Mouse (Mus musculus) forebrain, embryonic 11.5 days (tissue): ENCODE measurements around the gene Fam216a. TPM values are rescaled to one million over a fixed set of nuclear protein-coding genes. Genes with fewer than 3 reads are reported as not detected.

ENCODE experiments used
- ATAC-seq: fragments of 200-750 bp; cut with Nextera tagmentation; replicated peaks from 2 replicates; pipeline ENCODE4 v1.8.0; 2017; ENCODE audit warnings: moderate TSS enrichment; ENCODE audit not compliant: low FRiP score
- DNase-seq: peaks from one replicate; pipeline ENCODE4 v3.0.0-alpha.2; 2017; ENCODE audit warnings: low spot score
- H3K27ac ChIP-seq: fragments of 300-500 bp; sonication (generic); 2 replicates; pipeline ENCODE4 v1.5.1; 2014; ENCODE audit warnings: low read depth, low read length
- H3K27me3 ChIP-seq: fragments of 300-500 bp; sonication (generic); 2 replicates; pipeline ENCODE4 v1.6.1; 2014; ENCODE audit warnings: mild to moderate bottlenecking, low read length, mixed read lengths; ENCODE audit not compliant: control insufficient read depth, insufficient read depth
- H3K36me3 ChIP-seq: fragments of 300-500 bp; sonication (generic); 2 replicates; pipeline ENCODE4 v1.6.1; 2014; ENCODE audit warnings: mild to moderate bottlenecking, low read length, moderate library complexity, mixed read lengths; ENCODE audit not compliant: control insufficient read depth, insufficient read depth
- H3K4me1 ChIP-seq: fragments of 300-500 bp; sonication (generic); replicated peaks from 2 replicates; pipeline ENCODE4 v1.6.1; 2014; ENCODE audit warnings: low read length, mixed read lengths; ENCODE audit not compliant: control insufficient read depth, insufficient read depth
- H3K4me2 ChIP-seq: fragments of 300-500 bp; sonication (generic); 2 replicates; pipeline ENCODE4 v1.6.1; 2014; ENCODE audit warnings: low read depth, mild to moderate bottlenecking, low read length, moderate library complexity, mixed read lengths; ENCODE audit not compliant: severe bottlenecking
- H3K4me3 ChIP-seq: fragments of 300-500 bp; sonication (generic); 2 replicates; pipeline ENCODE4 v1.5.1; 2014; ENCODE audit warnings: low read depth, low read length
- H3K9ac ChIP-seq: fragments of 300-500 bp; sonication (generic); 2 replicates; pipeline ENCODE4 v1.6.1; 2014; ENCODE audit warnings: low read length
- H3K9me3 ChIP-seq: fragments of 300-500 bp; sonication (generic); 2 replicates; pipeline ENCODE4 v1.6.1; 2016; ENCODE audit warnings: low read length, mixed read lengths; ENCODE audit not compliant: control insufficient read depth
- WGBS: fragments of 180-500 bp; shearing (Covaris S2); extraction: QIAGEN DNeasy Blood & Tissue Kit; methylation state at CpG from one replicate; pipeline ENCODE4 v1.1.7; 2014; 5-methylcytosine and 5-hydroxymethylcytosine counted together
- polyA plus RNA-seq: library from polyadenylated mRNA; unstranded; fragments of >200 nt; fragmentation: Nextera tagmentation; extraction: Ambion mirVana; gene quantifications from 2 replicates; pipeline ENCODE4 v1.2.1, GENCODE M21; 2014

Fam216a gene
- polyA plus RNA-seq, 1 experiment from 2014 or later = 110 TPM

GRCm38 (mm10) chr5:122377101-122377833 lies 5.1 kb upstream of the Fam216a start:
- Histone ChIP-seq H3K27ac (no peak overlapping the region), H3K4me1 (no peaks in the 10 kb centered on the region; the same call in 1 of the 2 replicates), H3K9ac (no peak overlapping the region), H3K4me3 (no peak overlapping the region), H3K36me3 (peaks cover 3% of the 10 kb centered on the region; the same call in 1 of the 2 replicates), H3K9me3 (no peaks in the 10 kb centered on the region), H3K4me2 (no peak overlapping the region), H3K27me3 (no peaks in the 10 kb centered on the region)
- DNase-seq (no peak), ATAC-seq (no peak)
- WGBS = 92% methylated on average over 4 of the region's 4 CpGs

- Histone ChIP-seq H3K27me3 (no peaks in the 10 kb centered on the region), H3K4me3 (peak overlapping the region; percentile 74), H3K4me1 (no peaks in the 10 kb centered on the region; the same call in 1 of the 2 replicates), H3K36me3 (peaks cover 4% of the 10 kb centered on the region), H3K9me3 (no peaks in the 10 kb centered on the region), H3K4me2 (peak overlapping the region; percentile 62), H3K27ac (peak overlapping the region; percentile 73), H3K9ac (peak overlapping the region; percentile 76)
- 7% methylated on average over 5 of the region's 5 CpGs for WGBS
- ATAC-seq (no peak; the same call in 1 of the 2 replicates), DNase-seq (no peak)
Observed at GRCm38 (mm10) chr5:122372878-122373277, 714 bp upstream of the Fam216a start.

- peak; percentile 91 for DNase-seq
- peak within 1 kb of the TSS; percentile 74 for H3K4me3 ChIP-seq
- H3K9ac ChIP-seq = peak within 1 kb of the TSS; percentile 81
- no peaks in the 10 kb centered on the region for H3K9me3 ChIP-seq
- peak; percentile 80 for ATAC-seq
- no peaks in the 10 kb centered on the region; the same call in 1 of the 2 replicates for H3K4me1 ChIP-seq
- peak within 1 kb of the TSS; percentile 96 for H3K27ac ChIP-seq
- peaks cover 4% of the 10 kb centered on the region for H3K36me3 ChIP-seq
- H3K4me2 ChIP-seq = peak within 1 kb of the TSS; percentile 71
- no peaks in the 10 kb centered on the region for H3K27me3 ChIP-seq
- WGBS = under 1% methylated on average over 29 of the region's 46 CpGs
Observed at GRCm38 (mm10) chr5:122371591-122372191, 473 bp downstream of the Fam216a start, which contains the start of gene Gpn3. TSS of gene Gpn3 (plus strand) at chr5:122371876.

GRCm38 (mm10) chr5:122354492-122355067 lies 17.6 kb downstream of the Fam216a start:
- Histone ChIP-seq H3K4me3 (peak overlapping the region; percentile 98), H3K27ac (0 out of 2 replicates have a peak overlapping the region, but pooled peaks have one; percentile 25), H3K9ac (peak overlapping the region; percentile 83), H3K36me3 (no peaks in the 10 kb centered on the region), H3K4me1 (no peaks in the 10 kb centered on the region), H3K27me3 (no peaks in the 10 kb centered on the region), H3K4me2 (peak overlapping the region; percentile 80), H3K9me3 (no peaks in the 10 kb centered on the region)
- under 1% methylated on average over 51 of the region's 57 CpGs for WGBS
- DNase-seq (no peak), ATAC-seq (peak; percentile 71)

- Histone ChIP-seq H3K27me3 (no peaks in the 10 kb centered on the region), H3K9ac (peak within 1 kb of the TSS; percentile 83), H3K4me3 (peak within 1 kb of the TSS; percentile 98), H3K9me3 (no peaks in the 10 kb centered on the region), H3K27ac (peak within 1 kb of the TSS; percentile 25; the same call in 1 of the 2 replicates), H3K36me3 (no peaks in the 10 kb centered on the region), H3K4me2 (peak within 1 kb of the TSS; percentile 80), H3K4me1 (no peaks in the 10 kb centered on the region)
- DNase-seq (peak; percentile 99), ATAC-seq (peak; percentile 90)
- 2% methylated on average over 51 of the region's 51 CpGs for WGBS
Observed at GRCm38 (mm10) chr5:122353807-122354491, 18.2 kb downstream of the Fam216a start, which contains the start of the genes Rad9b and Vps29. TSS of gene Rad9b (minus strand) at chr5:122354233. TSS of gene Vps29 (plus strand) at chr5:122354369.

- DNase-seq = no peak
- Histone ChIP-seq H3K9me3 (peaks cover 3% of the 10 kb centered on the region), H3K27ac (no peak overlapping the region), H3K36me3 (no peaks in the 10 kb centered on the region), H3K4me2 (no peak overlapping the region), H3K4me1 (no peaks in the 10 kb centered on the region), H3K27me3 (no peaks in the 10 kb centered on the region), H3K4me3 (no peak overlapping the region), H3K9ac (no peak overlapping the region)
- no peak for ATAC-seq
- WGBS = 79% methylated on average over 4 of the region's 4 CpGs
Observed at GRCm38 (mm10) chr5:122345777-122346176, 26.4 kb downstream of the Fam216a start.

GRCm38 (mm10) chr5:122344260-122344659 lies 27.9 kb downstream of the Fam216a start:
- Histone ChIP-seq H3K27me3 (no peaks in the 10 kb centered on the region), H3K9ac (no peak overlapping the region), H3K27ac (no peak overlapping the region), H3K4me2 (no peak overlapping the region), H3K9me3 (peaks cover 3% of the 10 kb centered on the region), H3K4me3 (no peak overlapping the region), H3K4me1 (no peaks in the 10 kb centered on the region), H3K36me3 (no peaks in the 10 kb centered on the region)
- ATAC-seq = no peak
- peak; percentile 88 for DNase-seq
- 13% methylated on average over 5 of the region's 5 CpGs for WGBS

- H3K36me3 ChIP-seq = no peaks in the 10 kb centered on the region
Observed at GRCm38 (mm10) chr5:122343768-122344167, 28.4 kb downstream of the Fam216a start.

More at GRCm38 (mm10) chr5:122343768-122344167, 28.4 kb downstream of the Fam216a start:
- no peaks in the 10 kb centered on the region for H3K4me1 ChIP-seq
- H3K9ac ChIP-seq = no peak overlapping the region
- H3K4me3 ChIP-seq = no peak overlapping the region
- WGBS = 58% methylated on average over 7 of the region's 7 CpGs
- ATAC-seq = no peak
- H3K27ac ChIP-seq = no peak overlapping the region
- no peak overlapping the region for H3K4me2 ChIP-seq
- peaks cover 3% of the 10 kb centered on the region for H3K9me3 ChIP-seq
- no peak for DNase-seq
- H3K27me3 ChIP-seq = no peaks in the 10 kb centered on the region
